Mouse (Mus musculus) monocyte, adult 2 months (primary cell): ENCODE measurements around the gene Zfp941.

Experiments used
- DNase-seq, 2 experiments: peaks; one replicate each; pipeline ENCODE4 v3.0.0; 2022; ENCODE audit warnings: low spot score in 2 of 2, low read depth in 1 of 2

Zfp941 gene

DNA sequence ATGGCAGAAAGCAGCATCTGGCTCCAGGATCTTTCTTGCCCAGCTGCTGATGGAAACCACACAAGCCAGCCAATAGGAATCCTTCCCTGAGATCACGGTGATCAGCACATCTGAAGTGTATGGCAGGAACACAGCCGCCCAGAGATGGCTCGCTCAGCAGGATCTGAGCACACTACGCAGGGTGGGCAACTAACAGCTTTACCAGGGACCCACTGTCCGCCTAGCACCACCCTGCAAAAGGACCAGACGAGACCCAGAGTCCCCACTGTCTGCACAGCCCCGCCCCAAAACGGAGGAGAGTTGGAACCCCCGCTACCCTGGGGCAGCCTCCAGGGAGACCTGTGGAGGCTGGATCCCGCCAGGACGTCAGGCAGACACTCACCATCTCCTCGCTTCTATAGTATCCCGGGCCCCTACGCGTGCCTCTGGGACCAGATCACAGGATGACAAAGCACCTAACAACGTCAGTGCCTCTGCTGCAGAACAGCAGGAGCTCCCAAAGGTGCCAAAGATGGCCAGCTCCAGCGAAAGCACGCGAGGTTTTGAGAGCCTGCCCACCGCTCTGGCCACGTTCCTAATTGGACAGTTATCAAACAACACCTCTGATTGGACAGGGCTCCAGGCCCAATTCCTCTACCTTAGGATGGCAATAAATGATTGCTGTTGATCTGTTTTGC is at the start of gene Zfp941:
TSS of gene Zfp941 (minus strand) at position 526 of the 677 bp plus-strand sequence.
- no peak for DNase-seq

DNA sequence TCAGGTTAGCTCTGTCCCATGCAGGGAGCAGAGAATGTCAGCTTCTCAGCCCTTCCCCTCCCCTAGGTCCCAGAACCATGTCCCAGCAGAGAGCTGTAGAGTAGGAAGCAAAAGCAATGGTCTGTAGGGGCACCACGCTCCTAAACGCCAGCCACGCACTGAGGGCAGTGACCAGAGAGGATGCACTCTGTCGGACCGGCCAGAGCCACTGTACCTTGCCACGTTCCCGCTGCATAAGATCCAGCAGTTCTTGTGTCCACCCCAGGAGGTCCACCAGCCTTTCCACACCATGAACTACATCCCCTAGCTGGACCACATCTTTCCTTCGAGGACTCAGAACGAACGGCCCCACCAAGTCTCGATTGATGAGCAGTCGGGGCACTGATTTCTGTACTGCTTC is 42.8 kb upstream of the Zfp941 start:
- no peak for DNase-seq

DNA sequence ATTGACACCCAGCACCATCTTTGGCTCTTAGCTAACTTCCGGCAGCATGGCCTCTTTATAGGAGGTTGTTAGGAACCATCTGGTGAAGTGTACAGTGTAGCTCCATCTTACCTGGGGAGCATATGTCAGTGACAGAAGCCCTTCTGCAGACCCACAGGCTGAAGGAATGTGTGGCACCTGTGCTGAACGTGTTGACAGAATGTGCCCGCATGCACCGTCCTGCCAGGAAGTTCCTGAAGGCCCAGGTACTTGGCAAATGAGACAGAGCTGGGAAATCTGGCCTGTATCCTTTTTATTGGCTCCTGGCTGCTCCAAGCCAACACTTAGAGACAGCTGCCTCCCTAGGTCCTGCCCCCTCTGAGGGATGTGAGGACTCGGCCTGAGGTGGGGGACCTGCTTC is 38.8 kb upstream of the Zfp941 start:
- no peak for DNase-seq

DNA sequence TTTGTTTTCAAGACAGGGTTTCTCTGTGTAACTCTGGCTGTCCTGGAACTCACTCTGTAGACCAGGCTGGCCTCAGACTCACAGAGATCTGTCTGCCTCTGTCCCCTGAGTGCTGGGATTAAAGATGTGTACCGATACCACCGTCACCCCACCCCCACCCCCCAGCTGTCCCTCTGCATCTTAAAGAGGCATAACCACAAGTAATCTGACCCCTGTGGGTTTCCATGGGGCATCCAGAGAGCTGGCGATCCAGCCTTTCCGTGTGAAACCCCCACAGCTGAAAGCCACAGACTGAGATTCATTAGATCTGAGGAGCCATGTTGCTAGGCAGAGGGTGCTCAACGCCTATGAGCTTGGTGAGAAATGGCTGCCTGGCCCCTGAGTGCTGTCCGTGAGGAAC is 38.0 kb upstream of the Zfp941 start:
- DNase-seq, result no peak

DNA sequence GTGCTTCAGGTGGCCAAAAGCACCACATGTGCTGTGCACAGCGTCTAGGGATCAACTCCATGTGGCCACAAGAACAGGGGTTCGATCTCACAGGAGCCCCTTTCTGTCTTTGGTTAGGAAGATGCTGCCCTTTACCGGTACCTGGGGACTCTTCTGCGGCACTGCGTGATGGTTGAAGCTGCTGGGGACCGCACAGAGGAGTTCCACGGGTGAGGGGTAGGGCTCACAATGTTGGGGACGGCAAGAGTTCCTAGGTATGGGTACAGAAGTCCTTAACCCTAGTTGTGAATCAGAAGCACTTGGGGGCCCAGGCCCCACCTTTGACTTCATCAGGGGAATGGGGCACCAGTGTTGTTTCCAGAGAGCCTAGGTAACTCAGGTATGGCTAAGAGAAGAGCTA is 36.8 kb upstream of the Zfp941 start:
- DNase-seq, result no peak

DNA sequence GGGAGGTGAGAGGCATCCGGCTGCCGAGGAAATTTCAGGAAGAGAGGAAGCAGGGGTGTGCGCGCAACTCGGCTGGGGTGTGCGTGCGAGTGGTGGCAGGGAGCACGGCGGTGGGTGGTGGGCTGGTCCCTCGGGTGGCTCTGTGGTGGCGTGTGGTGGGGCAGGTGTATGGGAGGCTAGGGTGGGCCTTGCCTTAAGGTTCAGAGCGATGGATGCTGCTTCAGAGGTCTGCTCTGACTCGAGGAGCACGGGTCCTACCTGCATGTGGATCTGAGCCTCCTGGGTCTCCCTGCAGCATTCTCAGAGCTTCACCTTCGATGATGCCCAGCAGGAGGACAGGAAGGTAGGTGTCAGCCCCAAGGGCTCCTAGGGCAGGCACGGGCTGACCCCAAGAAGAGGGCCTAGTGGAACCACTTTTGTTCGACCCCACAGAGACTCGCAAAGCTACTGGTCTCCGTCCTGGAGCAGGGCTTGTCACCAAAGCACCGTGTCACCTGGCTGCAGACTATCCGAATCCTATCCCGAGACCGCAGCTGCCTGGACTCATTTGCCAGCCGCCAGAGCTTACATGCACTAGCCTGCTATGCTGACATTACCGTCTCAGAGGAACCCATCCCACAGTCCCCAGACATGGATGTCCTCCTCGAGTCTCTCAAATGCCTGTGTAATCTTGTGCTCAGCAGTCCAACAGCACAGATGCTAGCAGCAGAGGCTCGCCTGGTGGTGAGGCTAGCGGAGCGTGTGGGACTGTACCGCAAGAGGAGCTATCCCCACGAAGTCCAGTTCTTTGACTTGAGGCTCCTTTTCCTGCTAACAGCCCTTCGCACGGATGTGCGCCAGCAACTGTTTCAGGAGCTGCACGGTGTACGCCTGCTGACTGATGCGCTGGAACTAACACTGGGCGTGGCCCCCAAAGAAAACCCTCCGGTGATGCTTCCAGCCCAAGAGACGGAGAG is 35.9 kb upstream of the Zfp941 start, which contains the start of gene Bet1l:
TSS of gene Bet1l (minus strand) at position 28 of the 956 bp plus-strand sequence.
- DNase-seq, result no peak

DNA sequence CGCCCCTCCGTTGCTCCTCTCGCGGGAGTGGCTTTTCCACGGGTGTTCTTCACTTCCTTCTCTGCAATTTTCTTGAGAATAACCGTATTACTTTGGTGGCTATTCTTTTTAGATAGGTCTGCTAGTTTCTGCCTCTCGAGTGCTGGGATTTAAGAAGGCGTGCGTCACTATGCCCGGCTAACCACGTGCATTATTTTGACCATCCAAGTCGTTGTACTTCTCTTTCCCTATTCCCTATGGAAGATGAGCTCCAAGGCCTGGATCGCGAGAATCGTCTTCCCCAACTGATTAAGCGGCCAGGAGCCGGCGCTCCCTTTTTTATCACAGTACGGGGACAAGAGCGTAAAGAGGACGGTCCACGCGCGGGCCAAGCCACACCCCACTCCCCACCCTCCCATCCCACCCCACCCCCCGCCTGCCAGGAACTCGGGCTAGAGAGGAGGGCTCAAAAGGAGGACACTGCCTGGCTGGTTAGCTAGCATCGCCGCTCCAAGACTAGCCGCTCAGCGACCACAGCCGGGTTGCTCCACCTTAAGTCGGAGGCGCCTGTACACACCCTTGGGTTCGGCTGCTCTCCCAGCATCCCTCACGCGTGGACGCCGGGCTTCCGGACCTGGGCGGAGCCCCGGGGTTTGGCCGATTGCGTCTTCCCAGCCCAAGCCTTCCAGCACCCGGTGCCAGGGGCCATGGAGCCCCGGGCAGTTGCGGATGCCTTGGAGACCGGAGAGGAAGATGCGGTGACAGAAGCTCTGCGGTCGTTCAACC is 35.0 kb upstream of the Zfp941 start, which contains the start of gene Ric8a:
TSS of gene Ric8a (plus strand) at position 173 of the 765 bp plus-strand sequence.
- DNase-seq, result peak; percentile 83 to 86

DNA sequence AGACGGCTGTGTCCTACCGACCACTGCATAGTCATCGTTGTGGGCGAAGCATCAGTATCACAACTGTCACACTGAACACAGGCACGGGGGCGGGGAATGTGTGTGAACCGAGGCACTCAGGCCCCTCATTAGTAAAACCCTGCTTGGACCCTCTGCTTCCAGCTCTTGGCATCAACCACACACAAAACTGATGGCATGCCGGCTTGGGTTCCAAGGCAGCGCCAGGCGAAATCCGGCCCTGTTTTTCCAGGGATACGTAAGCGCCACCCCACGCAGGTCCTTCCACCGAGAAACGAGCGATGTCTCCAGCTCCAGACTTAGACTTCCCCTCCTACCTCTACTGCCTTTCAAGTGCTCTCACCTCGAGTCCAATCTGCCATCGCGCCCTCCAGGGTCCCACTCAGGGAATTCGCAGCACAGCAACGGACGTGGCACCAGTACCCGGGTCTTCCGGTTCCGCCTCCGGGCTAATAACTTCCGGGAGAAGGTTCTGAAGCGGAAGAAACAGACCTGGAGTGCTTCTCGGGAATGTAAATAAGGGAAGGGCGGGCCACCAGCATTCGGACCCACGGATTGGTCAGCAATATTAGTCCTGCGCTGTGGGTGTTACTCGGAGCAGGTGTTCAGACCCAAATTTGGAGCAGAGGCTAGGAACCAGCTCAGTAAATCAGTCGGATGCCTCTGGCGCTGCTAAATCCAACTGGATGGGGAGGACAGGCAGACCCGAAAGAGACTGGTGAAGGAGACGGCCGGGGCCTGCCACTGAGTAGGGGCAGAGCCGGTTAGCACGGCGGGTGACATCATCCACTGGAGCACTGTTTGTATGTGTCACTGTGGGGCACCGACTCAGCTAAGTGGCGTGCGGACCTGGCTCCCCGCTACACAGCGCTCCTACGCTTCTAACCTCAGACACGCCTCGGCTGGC is 34.1 kb upstream of the Zfp941 start, which contains the start of gene Gm45785:
TSS of gene Gm45785 (minus strand) at position 472 of the 925 bp plus-strand sequence.
- DNase-seq, result peak; percentile 62 to 73

DNA sequence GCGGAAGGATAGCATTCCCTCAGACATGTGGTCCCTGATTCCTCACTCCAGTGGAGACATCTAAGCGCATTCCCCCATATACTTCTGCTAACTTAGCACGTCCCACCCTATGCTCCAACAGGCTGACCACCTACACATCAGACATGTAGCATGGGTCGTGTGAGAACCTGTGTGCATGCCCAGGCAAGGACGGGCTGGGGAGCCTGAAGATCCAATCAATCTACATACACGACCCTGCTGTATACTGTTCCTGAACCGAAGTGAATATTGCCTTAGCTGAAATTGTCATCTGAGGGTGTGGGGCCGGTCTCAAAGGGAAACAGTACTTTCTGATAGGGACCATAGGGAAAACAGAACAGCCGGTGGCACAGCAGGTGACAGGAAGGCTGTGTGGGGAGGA is 33.2 kb upstream of the Zfp941 start:
- no peak for DNase-seq

DNA sequence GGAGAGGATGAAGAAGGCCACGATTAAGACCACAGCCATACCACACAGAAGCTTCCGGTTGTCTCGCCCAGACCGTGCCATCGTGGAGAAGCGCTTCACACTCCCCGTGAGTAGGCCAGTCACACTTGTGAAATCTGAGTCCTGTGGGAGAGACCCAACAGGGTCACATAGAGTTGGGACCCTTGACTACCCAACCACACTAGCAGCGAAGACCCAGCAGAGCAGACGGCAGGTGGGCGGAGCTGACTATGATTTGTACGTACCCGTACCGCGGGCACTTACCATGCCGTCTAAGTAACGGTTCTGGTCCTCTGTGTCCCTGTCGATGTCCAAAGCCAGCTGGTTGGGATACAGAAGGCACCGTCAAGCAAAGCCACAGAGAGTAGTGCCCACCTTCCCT is 32.5 kb upstream of the Zfp941 start:
- no peak for DNase-seq

DNA sequence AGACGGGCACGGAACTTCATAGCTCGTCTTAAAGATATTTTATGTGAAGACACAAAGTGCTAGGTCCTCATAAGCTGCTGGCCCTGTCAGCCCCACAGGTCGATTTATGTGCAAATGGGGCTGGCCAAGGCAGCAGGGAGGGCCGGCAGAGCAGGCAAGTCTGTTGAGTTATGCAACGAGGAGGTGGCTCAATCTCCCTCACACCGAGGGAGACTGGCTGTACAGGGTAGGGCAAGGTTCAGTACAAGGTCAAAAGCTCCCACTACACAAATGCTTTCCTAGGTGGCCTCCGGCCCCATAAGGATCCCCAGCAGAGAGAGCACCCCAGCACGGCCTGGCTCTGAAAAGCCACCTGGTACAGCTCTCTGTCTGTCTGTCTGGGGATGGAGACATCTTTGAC is 31.4 kb upstream of the Zfp941 start:
- no peak for DNase-seq

DNA sequence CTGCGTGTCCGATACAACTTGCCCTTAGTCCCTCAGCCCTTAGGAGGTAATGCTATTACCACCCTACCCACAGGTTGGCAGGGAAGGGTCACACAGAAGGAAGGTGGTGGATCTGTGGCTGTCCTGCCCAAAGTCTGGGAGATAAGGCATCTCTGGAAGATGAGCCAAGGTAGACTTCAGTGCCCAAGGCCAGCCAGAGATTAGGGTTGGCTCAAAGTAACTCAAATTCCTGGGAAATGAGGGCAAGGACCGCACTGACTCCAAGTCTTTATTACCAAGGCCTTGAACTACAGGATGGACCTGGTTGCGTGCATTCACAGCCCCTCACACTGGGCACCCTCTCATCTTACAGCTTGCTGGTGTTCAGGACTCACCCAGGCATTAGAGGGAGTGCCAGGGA is 29.9 kb upstream of the Zfp941 start:
- DNase-seq, result no peak

DNA sequence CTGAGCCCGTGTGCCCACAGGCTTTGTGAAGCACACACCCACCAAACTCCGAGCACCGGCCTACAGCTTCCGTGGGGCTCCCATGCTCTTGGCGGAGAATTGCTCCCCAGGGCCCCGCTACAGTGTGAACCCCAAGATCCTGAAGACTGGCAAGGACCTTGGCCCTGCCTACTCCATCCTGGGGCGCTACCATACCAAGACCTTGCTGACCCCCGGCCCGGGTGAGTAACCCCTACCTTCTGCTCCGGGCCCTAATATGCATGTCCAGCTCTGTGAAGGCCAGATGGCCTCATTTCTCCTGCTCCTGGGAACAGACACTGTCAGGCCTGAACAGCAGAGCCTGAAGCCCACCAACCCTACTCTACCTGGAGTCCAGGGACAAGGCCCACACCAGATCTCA is 26.6 kb upstream of the Zfp941 start:
- DNase-seq, result no peak

DNA sequence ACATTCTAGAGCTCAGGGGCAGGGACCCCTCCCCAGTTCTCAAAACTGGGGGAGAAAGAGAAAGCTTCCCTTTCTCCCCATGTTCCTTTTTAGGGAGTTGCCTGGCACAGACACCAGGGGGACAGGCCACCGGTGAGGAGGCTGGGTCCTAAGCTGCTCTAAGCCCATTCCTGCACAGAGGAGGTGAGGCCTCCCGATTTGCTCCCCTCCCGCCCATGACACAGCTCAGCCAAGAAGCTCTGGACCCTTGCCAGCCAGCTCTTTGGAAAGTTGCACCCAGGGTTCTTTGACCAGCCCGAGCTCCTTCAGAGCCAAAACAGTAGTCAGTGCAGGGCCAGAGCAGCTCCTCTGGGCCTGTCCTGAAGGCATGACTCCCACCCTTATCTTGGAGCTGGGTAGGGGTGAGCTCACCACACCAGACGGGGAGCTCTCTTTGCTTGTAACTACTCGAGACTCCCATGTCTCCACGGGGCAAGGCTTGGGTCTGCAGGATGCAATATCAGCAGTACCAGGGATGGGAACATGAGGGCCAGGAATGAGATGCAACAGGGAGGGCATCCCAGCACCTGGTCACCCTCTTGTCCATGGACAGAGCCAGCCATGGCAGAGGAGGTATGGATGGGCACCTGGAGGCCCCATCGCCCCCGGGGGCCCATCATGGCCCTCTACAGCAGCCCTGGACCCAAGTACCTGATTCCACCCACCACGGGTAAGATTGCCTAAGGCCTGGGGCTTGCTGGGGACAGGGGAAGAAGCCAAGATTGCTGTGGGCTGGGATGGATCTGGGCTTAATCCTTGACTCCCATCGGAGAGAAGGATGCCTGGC is 26.0 kb upstream of the Zfp941 start, which contains the start of gene Odf3:
TSS of gene Odf3 (plus strand) at position 51 of the 826 bp plus-strand sequence.
- DNase-seq, result no peak

DNA sequence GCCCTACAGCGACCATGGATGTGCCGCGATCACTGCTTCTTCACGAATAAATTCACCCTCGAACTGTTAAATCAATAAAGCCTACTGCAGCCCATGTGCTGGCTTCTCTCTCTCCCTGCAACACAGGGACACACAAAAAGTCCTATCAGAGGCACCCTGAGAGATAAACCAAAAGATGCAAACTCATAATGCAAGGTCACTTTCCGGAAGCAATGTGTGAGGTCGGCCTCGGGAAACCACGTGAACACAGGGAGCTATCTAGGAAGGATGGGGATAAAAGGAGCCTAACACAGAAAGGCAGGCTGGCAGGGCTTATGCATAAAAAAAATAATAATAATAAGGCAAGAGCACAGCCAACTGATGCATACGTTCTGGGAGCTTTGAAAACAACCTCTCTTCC is 24.7 kb upstream of the Zfp941 start:
- DNase-seq, result no peak

DNA sequence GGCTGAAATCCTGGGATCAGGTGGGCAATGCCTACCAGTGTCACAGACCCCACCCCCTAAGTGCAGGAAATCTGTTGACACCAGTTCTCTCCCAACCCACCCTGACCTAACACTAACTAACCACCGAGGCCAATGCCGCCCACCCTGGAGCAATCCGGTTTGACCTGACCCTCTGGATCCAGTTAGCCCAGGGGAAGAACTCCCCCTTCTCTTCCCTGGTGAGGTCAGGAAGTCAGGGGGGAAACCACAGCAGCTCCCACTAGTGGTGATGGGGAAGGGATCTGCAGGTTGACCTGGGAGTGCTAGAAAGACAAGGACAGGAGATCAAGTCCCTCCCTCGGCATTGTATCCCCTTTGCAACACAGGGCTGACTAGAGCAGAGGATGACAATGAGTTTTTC is 23.7 kb upstream of the Zfp941 start:
- no peak for DNase-seq

DNA sequence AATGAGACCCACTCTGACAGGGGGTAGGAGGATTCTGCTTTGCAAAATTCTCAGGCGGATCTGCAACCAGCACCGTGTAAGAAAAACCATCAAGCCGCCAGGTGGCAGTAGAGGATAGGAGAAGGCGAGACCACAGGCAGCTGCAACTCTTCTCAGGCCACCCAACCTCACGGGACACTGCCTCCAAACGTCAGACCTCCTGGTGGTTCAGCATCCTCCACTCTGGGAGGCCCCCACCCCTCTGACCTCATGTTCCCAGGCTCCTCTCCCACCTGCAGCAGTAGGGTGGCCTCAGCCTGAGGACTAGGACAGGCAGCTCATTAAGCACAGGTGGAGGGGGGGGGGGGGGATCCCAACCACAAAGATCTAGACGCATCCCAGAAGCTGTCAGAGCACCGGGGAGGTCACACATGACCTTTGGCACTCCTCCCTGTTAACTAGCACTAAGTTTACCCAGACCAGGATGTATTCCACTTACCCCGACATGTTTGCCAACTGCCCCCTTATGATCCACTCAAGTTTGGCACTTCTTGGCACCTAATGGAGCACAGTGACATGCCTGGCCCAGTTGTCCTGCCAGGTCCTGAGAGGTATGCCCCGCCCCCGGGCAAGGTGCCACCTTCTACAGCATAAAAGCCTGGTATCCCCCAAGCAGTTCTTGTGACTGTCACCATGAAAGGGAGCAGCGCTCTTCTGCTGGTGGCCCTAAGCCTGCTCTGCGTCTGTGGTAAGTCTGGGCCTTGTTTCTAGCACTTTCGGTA is 23.1 kb upstream of the Zfp941 start, which contains the start of gene Scgb1c1:
TSS of gene Scgb1c1 (plus strand) at position 643 of the 761 bp plus-strand sequence.
- DNase-seq, result peak; percentile 66 to 83

DNA sequence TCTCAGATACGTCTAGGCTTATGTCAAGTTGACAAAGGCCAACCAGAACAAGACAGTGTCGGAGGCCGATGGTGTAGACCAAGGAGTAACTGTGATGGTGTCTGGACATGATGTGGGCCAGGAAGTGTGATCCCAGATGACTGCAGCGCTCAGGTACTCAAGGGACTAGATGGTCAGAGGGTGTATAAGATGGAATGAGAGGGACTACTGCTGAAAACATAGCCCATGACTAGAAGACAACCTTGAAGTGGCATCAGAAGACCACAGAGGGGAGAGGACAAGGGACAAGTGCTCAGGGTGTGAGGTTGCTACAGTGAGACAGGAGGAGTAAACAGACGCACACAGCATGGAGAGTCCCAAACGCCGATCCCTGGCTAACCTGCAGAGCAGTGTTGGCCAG is 21.8 kb upstream of the Zfp941 start:
- DNase-seq, result no peak
